In the genomic region with DNA sequence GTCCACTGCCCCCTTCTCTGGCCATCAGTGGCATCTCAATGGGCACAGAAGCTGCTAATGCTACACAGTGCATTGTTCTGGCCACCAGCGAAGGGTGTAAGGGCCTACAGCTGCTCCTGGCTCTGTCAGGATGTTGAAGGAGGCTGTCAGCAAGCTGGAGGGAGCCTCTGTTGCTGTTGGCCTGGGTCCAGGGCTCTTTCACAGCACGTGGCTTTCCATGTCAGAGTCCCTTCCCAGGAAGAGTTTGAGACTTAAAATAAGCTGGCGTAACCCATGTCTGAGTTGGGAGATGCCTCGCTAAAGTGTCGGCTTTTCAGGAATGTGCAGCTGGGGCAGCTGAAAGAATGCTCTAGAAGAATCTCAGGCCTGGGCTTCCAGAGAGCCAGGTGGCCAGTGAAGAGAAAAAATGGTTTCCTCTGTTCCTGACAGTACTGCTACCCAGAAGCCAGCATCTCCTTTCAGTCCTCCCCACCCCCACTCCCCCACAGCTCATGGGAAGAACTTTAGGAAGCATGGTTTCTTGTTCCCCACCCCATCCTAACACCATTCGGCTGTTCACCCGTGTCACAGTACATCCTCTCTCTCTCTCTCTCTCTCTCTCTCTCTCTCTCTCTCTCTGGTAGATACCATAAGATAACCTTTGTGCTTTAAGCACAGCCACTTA, we compare ENCODE assay signal across 9 mouse cellular contexts.
DNase-seq lines count a peak whose midpoint lies in the region; ATAC-seq and TF ChIP-seq lines count a peak whose summit lies in the region.
"Had no signal": no experiment of that assay in that cellular context is flagged by ENCODE, and none has a peak within 500 bp of the region (broad histone marks: within the 10 kb centered on the region; RNA-seq: fewer than 3 reads in every experiment).

No protein-coding gene starts in this region.

- no peak overlapping the region for H3K4me3 ChIP-seq in intestine, embryonic 15.5 days (replicated peaks)
- no peak overlapping the region for H3K4me3 ChIP-seq in lung, embryonic 14.5 days (ENCODE audit: low read depth, low read length)
- H3K4me3 ChIP-seq: liver, embryonic 13.5 days had no signal

- no peak overlapping the region for H3K27ac ChIP-seq in intestine, embryonic 15.5 days
- H3K27ac ChIP-seq in lung, embryonic 14.5 days (ENCODE audit: low read depth), result 0 out of 2 replicates have a peak overlapping the region, but pooled peaks have one; percentile 14
- H3K27ac ChIP-seq: liver, embryonic 13.5 days had no signal

- peaks cover 2% of the 10 kb centered on the region; the same call in 1 of the 2 replicates for H3K27me3 ChIP-seq in intestine, embryonic 15.5 days (replicated peaks)
- peaks cover 15% of the 10 kb centered on the region; the same call in 1 of the 2 replicates for H3K27me3 ChIP-seq in lung, embryonic 14.5 days (ENCODE audit: insufficient read depth, low read length)
- H3K27me3 ChIP-seq: liver, embryonic 13.5 days had no signal

- ATAC-seq in intestine, embryonic 15.5 days, result peak; percentile 82
- ATAC-seq in lung, embryonic 14.5 days (ENCODE audit: insufficient read depth), result peak; percentile 95

- no peaks in the 10 kb centered on the region for H3K36me3 ChIP-seq in intestine, embryonic 15.5 days
- H3K36me3 ChIP-seq in lung, embryonic 14.5 days (ENCODE audit: insufficient read depth), result no peaks in the 10 kb centered on the region
- H3K36me3 ChIP-seq: liver, embryonic 13.5 days had no signal

- peak; percentile 55 to 71 for DNase-seq in cerebellum, postnatal 10 days
- DNase-seq in cerebellum, adult 11 months, result no peak
- DNase-seq in brain, embryonic 14.5 days (ENCODE audit: low read depth), result peak; percentile 94
- peak; percentile 98 for DNase-seq in heart, adult 11 months
- peak; percentile 94 for DNase-seq in lung, embryonic 14.5 days
- DNase-seq in testis, postnatal 10 days (ENCODE audit: low spot score), result peak; percentile 65
- DNase-seq in c-Kit-positive CD71-positive TER-119-positive erythroid progenitor cells, embryonic 14.5 days (ENCODE audit: low spot score), result no peak
- DNase-seq: liver, embryonic 13.5 days had no signal

- WGBS in intestine, embryonic 15.5 days, result 29% methylated on average over 7 of the region's 7 CpGs
- WGBS in lung, embryonic 14.5 days, result 10% methylated on average over 7 of the region's 7 CpGs

- no peak overlapping the region for H3K4me2 ChIP-seq in intestine, embryonic 15.5 days (replicated peaks)
- peak overlapping the region; percentile 18; the same call in 1 of the 2 replicates for H3K4me2 ChIP-seq in lung, embryonic 14.5 days
- H3K4me2 ChIP-seq: liver, embryonic 13.5 days had no signal

- H3K9me3 ChIP-seq in intestine, embryonic 15.5 days, result no peaks in the 10 kb centered on the region
- H3K9me3 ChIP-seq in lung, embryonic 14.5 days (ENCODE audit: low read depth, low read length), result no peaks in the 10 kb centered on the region
- H3K9me3 ChIP-seq: liver, embryonic 13.5 days had no signal

- TF ChIP-seq POLR2A in brain, embryonic 14.5 days (IDR thresholded peaks at IDR 0.05; ENCODE audit: borderline replicate concordance, extremely low read depth, insufficient read depth, insufficient read length, poor library complexity, severe bottlenecking), result no peak

- no peak for TF ChIP-seq CTCF in brain, embryonic 14.5 days (IDR thresholded peaks at IDR 0.05; ENCODE audit: borderline replicate concordance, extremely low read depth, insufficient read depth, insufficient read length)
- TF ChIP-seq CTCF in lung, embryonic 14.5 days (IDR thresholded peaks at IDR 0.05; ENCODE audit: low read depth), result no peak

- H3K9ac ChIP-seq in intestine, embryonic 15.5 days, result no peak overlapping the region
- H3K9ac ChIP-seq in lung, embryonic 14.5 days, result no peak overlapping the region
- H3K9ac ChIP-seq: liver, embryonic 13.5 days had no signal

- H3K4me1 ChIP-seq in intestine, embryonic 15.5 days (replicated peaks), result peaks cover 10% of the 10 kb centered on the region
- peaks cover 9% of the 10 kb centered on the region; the same call in 1 of the 2 replicates for H3K4me1 ChIP-seq in lung, embryonic 14.5 days (ENCODE audit: insufficient read depth)
- H3K4me1 ChIP-seq: liver, embryonic 13.5 days had no signal

Comparison
In these comparisons a context has a peak if more than half of its experiments do, and no peak if none do; other contexts are left out.
1. DNase-seq: peak in cerebellum, postnatal 10 days (2 of 2), brain, embryonic 14.5 days (single experiment), heart, adult 11 months (single experiment), lung, embryonic 14.5 days (single experiment) and testis, postnatal 10 days (single experiment); none in cerebellum, adult 11 months (single experiment) and c-Kit-positive CD71-positive TER-119-positive erythroid progenitor cells, embryonic 14.5 days (single experiment).